Mouse (Mus musculus) embryonic facial prominence, embryonic 15.5 days (tissue): Measurements from ENCODE around the gene Colec11. TPM values are rescaled to one million over a fixed set of nuclear protein-coding genes. Genes with fewer than 3 reads are reported as not detected.

Experiments used
- ATAC-seq: fragments of 200-750 bp; cut with Nextera tagmentation; 2 replicates; pipeline ENCODE4 v1.8.0; 2017; ENCODE audit warnings: low read depth, moderate TSS enrichment; ENCODE audit not compliant: insufficient number of reproducible peaks, low FRiP score, low TSS enrichment
- H3K27ac ChIP-seq: fragments of 300-500 bp; sonication (generic); replicated peaks from 2 replicates; pipeline ENCODE4 v1.5.1; 2015; ENCODE audit warnings: mild to moderate bottlenecking, inconsistent platforms
- H3K27me3 ChIP-seq: fragments of 300-500 bp; sonication (generic); 2 replicates; pipeline ENCODE4 v1.6.1; 2015; ENCODE audit warnings: inconsistent platforms
- H3K36me3 ChIP-seq: fragments of 300-500 bp; sonication (generic); 2 replicates; pipeline ENCODE4 v1.6.1; 2015; ENCODE audit warnings: mild to moderate bottlenecking, inconsistent platforms
- H3K4me1 ChIP-seq: fragments of 300-500 bp; sonication (generic); 2 replicates; pipeline ENCODE4 v1.6.1; 2015; ENCODE audit warnings: inconsistent platforms
- H3K4me2 ChIP-seq: fragments of 300-500 bp; sonication (generic); replicated peaks from 2 replicates; pipeline ENCODE4 v1.6.1; 2015; ENCODE audit warnings: mild to moderate bottlenecking, inconsistent platforms
- H3K4me3 ChIP-seq: fragments of 300-500 bp; sonication (generic); replicated peaks from 2 replicates; pipeline ENCODE4 v1.5.1; 2015; ENCODE audit warnings: mild to moderate bottlenecking, inconsistent platforms
- H3K9ac ChIP-seq: fragments of 300-500 bp; sonication (generic); 2 replicates; pipeline ENCODE4 v1.6.1; 2015; ENCODE audit warnings: inconsistent platforms
- H3K9me3 ChIP-seq: fragments of 300-500 bp; sonication (generic); replicated peaks from 2 replicates; pipeline ENCODE4 v1.6.1; 2016; ENCODE audit warnings: inconsistent platforms
- WGBS: fragments of 180-500 bp; shearing (Covaris S2); methylation state at CpG from one replicate; pipeline ENCODE4 v1.1.7; 2015; 5-methylcytosine and 5-hydroxymethylcytosine counted together
- polyA plus RNA-seq: library from polyadenylated mRNA; unstranded; fragments of >200 nt; fragmentation: Nextera tagmentation; extraction: Ambion mirVana; gene quantifications from 2 replicates; pipeline ENCODE4 v1.2.1, GENCODE M21; 2015

Colec11 gene
- polyA plus RNA-seq: 0.15 and 0.37 TPM in 2 replicates

DNA sequence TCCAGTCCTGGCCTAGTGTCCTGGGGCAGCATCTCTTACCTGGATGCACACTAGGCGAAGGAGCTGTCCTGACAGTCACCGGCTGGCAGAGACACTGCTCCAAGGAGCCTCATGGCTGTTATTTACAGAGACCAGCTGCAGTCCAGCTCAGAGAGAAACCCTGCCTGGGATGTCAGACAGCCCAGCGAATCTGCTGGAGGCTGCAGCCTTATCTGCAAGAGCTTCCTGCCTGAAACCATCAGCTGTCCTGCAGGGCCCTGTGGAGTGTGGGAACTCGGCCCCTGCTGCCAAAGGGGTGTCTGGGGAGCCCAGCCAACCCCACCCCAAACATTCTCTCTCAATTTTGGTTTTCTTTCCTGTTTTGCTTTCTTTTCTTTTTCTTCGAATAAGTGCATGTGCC is at the start of gene Colec11:
Colec11 (minus strand) TSS at position 183 of the 400 bp plus-strand sequence.
- 52% methylated on average over 5 of the region's 5 CpGs for WGBS

DNA sequence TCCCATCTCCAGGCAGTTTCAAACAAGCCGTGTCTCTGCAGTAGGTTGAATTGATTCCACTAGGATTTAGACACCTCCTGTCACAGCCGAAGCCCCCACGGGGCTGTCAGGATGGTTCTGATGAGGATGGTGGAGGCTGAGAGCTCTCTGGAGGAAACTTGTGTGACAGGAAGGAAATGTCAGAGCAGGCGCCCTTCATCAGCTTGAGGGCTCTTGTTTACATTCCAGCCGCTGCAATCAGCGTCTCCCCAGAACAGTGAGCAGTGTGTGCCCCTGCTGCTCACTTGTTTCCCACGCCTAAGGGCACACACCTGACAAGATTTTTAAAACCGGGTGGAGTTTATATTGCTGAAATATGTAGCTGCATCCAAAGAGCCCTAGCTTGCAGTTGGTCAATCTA is 44.1 kb upstream of the Colec11 start:
- no peak overlapping the region for H3K4me2 ChIP-seq
- 15% methylated on average over 8 of the region's 8 CpGs for WGBS
- H3K9ac ChIP-seq: no peak overlapping the region
- no peak for ATAC-seq
- H3K9me3 ChIP-seq: no peaks in the 10 kb centered on the region
- no peak overlapping the region for H3K27ac ChIP-seq
- H3K4me3 ChIP-seq: no peak overlapping the region
- no peaks in the 10 kb centered on the region for H3K27me3 ChIP-seq
- H3K36me3 ChIP-seq: no peaks in the 10 kb centered on the region
- H3K4me1 ChIP-seq: peaks cover 15% of the 10 kb centered on the region; the same call in 1 of the 2 replicates

More for the DNA sequence above, at the start of gene Colec11:
- H3K4me1 ChIP-seq: 0 out of 2 replicates have a peak, but pooled peaks cover 9% of the 10 kb centered on the region
- no peaks in the 10 kb centered on the region for H3K9me3 ChIP-seq
- H3K4me3 ChIP-seq: no peak within 1 kb of the TSS
- no peak within 1 kb of the TSS for H3K9ac ChIP-seq
- no peak for ATAC-seq
- H3K4me2 ChIP-seq: no peak within 1 kb of the TSS
- no peaks in the 10 kb centered on the region for H3K27me3 ChIP-seq
- no peak within 1 kb of the TSS for H3K27ac ChIP-seq
- peaks cover 4% of the 10 kb centered on the region for H3K36me3 ChIP-seq

DNA sequence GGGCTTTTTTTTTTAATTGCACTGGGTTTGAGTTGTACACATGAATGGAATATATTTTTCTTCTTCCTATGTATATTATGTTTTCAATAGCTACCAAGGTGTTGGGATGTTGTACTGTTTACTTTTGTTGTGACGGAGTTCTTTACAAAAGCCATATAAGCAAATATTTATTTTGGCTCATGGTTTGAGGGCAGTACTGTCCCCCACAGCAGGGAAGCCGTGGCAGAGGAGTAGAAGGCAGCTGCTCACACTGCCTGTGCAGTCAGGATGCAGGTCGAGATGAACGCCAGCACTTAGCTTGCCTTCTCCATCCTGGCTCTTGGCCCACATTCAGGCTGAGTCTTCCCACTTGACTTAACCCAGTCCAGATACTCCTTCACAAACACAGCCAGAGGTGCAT is 43.6 kb upstream of the Colec11 start:
- Histone ChIP-seq H3K9me3 (no peaks in the 10 kb centered on the region), H3K36me3 (no peaks in the 10 kb centered on the region), H3K4me3 (no peak overlapping the region), H3K9ac (no peak overlapping the region), H3K27ac (no peak overlapping the region), H3K27me3 (no peaks in the 10 kb centered on the region), H3K4me2 (no peak overlapping the region), H3K4me1 (peaks cover 15% of the 10 kb centered on the region; the same call in 1 of the 2 replicates)
- no peak for ATAC-seq
- WGBS: 52% methylated on average over 4 of the region's 4 CpGs

DNA sequence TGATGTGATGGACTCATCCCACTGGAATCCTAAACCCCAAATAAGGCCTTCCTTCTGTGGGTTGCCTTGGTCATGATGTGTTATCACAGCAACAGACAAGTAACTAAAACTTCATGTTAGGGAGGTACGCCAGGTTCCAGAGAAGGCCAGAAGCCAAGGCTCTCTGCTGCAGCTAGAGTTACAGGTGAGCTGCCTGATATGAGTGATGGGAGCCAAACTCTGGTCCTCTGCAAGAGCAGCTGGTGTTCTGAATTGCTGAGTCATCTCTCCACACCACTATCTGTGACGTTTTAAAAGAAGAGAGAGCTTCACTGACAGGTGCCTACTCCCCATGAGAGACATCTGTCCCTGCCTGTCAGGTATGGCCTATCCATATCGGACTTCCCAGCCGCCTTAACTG is 39.5 kb upstream of the Colec11 start:
- 83% methylated on average over 4 of the region's 4 CpGs for WGBS

DNA sequence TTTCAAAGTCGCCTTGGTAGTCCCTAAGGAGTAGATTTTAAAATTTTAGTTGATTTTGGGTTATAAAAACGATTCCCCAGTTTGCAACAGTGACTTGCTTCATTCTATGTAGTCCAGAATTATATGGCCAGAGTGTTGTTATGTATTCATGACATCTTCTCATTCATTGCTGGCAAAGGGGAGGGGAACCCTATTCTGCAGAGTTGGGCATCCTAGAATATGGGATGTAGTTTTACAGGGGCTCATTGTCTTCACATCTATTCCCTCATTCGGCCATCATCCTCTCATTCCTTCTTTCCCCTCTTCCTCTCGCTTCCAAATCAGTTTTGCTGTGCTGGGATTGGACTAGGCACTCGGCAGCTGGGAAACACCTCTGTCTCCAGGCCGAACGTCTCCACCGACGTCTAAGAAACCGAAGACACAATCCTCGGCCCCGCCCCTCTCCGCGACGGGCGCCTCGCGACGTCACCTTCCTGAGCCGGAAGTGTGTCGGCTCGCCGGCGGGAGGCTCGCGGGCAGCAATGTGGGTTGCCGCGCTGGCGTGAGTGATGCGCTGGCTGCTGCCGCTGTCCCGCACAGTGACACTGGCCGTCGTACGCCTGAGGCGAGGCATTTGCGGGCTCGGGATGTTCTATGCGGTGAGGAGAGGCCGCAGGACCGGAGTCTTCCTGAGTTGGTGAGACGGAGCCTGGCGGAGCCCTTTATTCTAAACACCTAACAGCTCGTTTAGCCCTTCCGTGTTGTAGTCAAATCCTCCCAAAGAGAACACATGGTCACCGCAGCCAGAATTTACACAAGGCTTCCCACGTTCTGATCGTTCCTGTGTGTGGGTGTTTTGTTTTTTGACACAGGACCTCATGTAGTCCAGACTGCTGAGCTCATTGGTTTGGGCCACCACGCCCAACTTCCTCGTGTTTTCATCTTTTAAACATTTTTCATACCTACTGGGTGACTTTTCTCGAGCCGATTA is 26.2 kb upstream of the Colec11 start, which contains the start of gene Rnaseh1:
Rnaseh1 (plus strand) TSS at position 462 of the 970 bp plus-strand sequence.
- Histone ChIP-seq H3K4me2 (peak within 1 kb of the TSS; percentile 77), H3K36me3 (peaks cover 14% of the 10 kb centered on the region; the same call in 1 of the 2 replicates), H3K27me3 (no peaks in the 10 kb centered on the region), H3K9ac (peak within 1 kb of the TSS; percentile 84), H3K4me3 (peak within 1 kb of the TSS; percentile 94), H3K9me3 (no peaks in the 10 kb centered on the region), H3K4me1 (peaks cover 9% of the 10 kb centered on the region), H3K27ac (peak within 1 kb of the TSS; percentile 68)
- 2% methylated on average over 52 of the region's 52 CpGs for WGBS
- ATAC-seq: peak; percentile 87

More for the DNA sequence above, 39.5 kb upstream of the Colec11 start:
- H3K4me2 ChIP-seq: no peak overlapping the region
- H3K9ac ChIP-seq: no peak overlapping the region
- no peaks in the 10 kb centered on the region for H3K9me3 ChIP-seq
- no peaks in the 10 kb centered on the region for H3K27me3 ChIP-seq
- no peak overlapping the region for H3K27ac ChIP-seq
- H3K4me3 ChIP-seq: no peak overlapping the region
- H3K4me1 ChIP-seq: peaks cover 9% of the 10 kb centered on the region; the same call in 1 of the 2 replicates
- peaks cover 27% of the 10 kb centered on the region for H3K36me3 ChIP-seq
- ATAC-seq: no peak

DNA sequence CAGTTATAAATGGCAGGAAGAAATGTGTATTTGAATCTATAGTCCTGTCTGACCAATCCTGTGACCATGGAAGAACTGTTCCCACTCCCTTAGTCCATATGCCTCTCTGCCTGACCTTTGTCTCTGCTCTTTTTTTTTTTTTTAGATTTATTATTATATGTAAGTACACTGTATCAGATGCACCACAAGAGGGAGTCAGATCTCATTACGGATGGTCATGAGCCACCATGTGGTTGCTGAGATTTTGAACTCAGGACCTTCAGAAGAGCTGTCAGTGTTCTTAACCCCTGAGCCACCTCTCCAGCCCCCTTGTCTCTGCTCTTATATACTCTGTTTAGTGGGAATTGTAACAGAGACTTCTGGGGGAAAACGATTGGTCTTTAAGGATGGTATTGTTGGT is 15.6 kb upstream of the Colec11 start:
- Histone ChIP-seq H3K27ac (no peak overlapping the region), H3K27me3 (0 out of 2 replicates have a peak, but pooled peaks cover 4% of the 10 kb centered on the region), H3K9me3 (no peaks in the 10 kb centered on the region), H3K4me1 (peaks cover 11% of the 10 kb centered on the region), H3K4me2 (no peak overlapping the region), H3K36me3 (peaks cover 7% of the 10 kb centered on the region; the same call in 1 of the 2 replicates), H3K9ac (no peak overlapping the region), H3K4me3 (no peak overlapping the region)
- WGBS: 71% methylated on average over 2 of the region's 2 CpGs
- no peak for ATAC-seq

DNA sequence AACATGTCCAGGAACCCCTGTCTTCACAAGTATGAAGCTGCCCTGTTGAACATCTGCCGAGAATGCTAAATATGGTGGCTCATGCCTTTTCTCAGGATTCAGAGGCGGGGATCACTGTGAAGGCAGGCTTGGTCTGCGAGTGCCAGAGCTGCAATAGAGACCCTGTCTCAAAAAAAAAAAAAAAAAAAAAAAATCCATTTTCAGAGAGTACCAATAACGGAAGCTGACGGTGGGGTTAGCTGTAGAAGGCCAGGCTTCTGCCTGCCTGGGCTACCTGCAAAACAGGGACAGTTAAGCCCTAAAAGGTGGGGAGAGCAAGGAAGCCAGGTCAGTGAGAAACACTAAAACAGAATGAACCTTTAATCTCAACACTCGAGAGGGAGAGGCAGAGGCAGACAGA is 13.4 kb upstream of the Colec11 start:
- 90% methylated on average over 6 of the region's 6 CpGs for WGBS
- no peak overlapping the region for H3K27ac ChIP-seq
- ATAC-seq: no peak
- H3K4me3 ChIP-seq: peak overlapping the region; percentile 85
- no peaks in the 10 kb centered on the region for H3K9me3 ChIP-seq
- no peak overlapping the region for H3K9ac ChIP-seq
- H3K36me3 ChIP-seq: peaks cover 29% of the 10 kb centered on the region
- peak overlapping the region; percentile 62 for H3K4me2 ChIP-seq
- no peaks in the 10 kb centered on the region for H3K27me3 ChIP-seq
- peaks cover 19% of the 10 kb centered on the region for H3K4me1 ChIP-seq

DNA sequence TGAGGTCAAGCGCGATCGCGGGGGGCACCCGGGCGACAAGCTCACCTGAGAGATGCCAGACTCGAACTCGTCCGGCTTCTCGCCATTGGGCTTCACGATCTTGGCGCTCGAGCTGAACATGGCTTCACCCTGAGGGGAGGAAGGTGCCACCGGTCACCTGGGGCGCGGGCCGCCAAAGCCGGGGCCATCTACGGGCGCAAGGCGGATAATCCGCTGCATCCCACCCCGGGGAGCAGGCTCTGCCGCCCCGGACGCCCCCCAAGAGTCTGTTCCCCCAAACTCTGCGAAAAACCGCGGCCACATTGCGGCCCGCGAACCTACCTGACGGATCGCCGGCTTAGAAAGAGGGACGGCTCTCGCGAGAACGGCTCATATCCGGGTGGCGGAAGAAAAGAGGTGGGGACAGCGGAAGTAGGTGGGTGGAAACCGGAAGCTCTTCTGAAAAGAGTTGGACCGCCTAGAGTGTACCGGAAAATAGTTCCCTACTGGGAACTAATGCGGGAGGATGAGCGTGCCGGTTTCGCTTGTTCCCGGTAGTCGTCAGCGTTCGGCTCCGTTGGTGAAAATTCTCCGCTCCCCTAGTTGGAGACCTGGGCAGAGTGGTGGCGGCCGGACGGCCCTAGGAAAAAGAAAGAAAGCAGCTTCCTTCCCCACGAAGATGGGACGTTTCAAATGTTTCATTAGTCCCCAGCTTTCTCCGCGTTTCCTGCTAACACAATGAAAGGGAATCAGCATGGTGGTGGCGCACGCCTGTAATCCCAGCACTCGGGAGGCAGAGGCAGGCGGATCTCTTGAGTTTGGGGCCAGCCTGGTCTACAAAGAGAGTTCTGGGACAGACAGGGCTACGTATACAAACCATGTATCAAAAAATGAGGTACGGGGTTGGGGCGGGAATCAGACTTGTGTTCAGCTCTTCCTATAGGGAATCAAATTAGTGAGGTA is 12.6 kb upstream of the Colec11 start, which contains the start of gene Rps7:
Rps7 (minus strand) TSS at position 419 of the 942 bp plus-strand sequence.
- Histone ChIP-seq H3K4me2 (peak within 1 kb of the TSS; percentile 62), H3K27me3 (no peaks in the 10 kb centered on the region), H3K9me3 (no peaks in the 10 kb centered on the region), H3K27ac (peak within 1 kb of the TSS; percentile 91), H3K4me3 (peak within 1 kb of the TSS; percentile 85), H3K9ac (peak within 1 kb of the TSS; percentile 99), H3K36me3 (peaks cover 36% of the 10 kb centered on the region), H3K4me1 (peaks cover 19% of the 10 kb centered on the region)
- ATAC-seq: peak; percentile 95
- WGBS: 5% methylated on average over 69 of the region's 69 CpGs

DNA sequence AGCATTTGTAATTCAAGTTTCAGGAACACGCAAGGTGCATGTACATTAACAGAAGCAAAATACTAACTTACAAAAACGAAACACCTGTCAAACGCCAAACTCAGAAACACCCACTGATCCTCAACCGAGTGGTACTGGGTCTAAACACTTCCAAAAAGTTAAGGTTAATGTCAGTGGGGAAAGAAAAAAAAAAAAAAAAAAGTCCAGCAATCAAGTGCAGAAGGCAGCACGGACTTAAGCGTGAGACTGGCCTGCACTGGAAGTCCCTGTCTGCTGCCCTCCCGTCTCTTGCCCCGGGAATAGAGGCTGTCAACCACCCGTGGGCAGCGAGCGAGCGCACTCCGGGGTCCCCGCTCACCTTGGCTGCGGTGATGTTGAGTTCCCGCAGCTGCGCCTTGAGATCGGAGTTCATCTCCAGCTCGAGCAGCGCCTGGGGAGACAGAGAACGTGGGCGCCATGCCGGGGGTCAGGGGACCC is 11.9 kb upstream of the Colec11 start:
- peak overlapping the region; percentile 85 for H3K4me3 ChIP-seq
- 0 out of 2 replicates have a peak, but pooled peaks have one; percentile 9 for ATAC-seq
- WGBS: 1% methylated on average over 23 of the region's 23 CpGs

DNA sequence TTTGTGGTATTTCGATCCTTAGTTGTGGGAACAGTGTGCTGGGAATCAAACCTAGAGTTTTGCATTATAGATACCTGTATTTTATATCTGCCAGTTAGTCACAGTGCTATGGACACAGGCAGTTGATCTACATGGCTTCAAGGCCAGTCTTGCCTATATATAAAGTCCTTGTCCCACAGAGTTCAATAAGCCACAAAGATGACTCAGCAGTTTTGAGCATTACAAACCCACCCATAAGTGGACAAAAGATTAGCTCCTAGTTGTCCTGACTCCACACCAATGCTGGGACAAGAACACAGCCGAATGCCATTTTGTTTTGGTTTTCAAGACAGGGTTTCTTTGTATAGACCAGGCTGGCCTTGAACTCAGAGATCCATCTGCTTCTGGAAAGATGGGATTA is 5.3 kb upstream of the Colec11 start:
- peaks cover 55% of the 10 kb centered on the region for H3K36me3 ChIP-seq
- no peaks in the 10 kb centered on the region for H3K27me3 ChIP-seq
- no peak overlapping the region for H3K4me2 ChIP-seq
- H3K4me3 ChIP-seq: no peak overlapping the region
- H3K9me3 ChIP-seq: no peaks in the 10 kb centered on the region
- H3K27ac ChIP-seq: no peak overlapping the region
- ATAC-seq: no peak
- H3K4me1 ChIP-seq: 0 out of 2 replicates have a peak, but pooled peaks cover 5% of the 10 kb centered on the region
- no peak overlapping the region for H3K9ac ChIP-seq
- WGBS: 86% methylated on average over 2 of the region's 2 CpGs

More for the DNA sequence above, 11.9 kb upstream of the Colec11 start:
- no peaks in the 10 kb centered on the region for H3K9me3 ChIP-seq
- peaks cover 19% of the 10 kb centered on the region for H3K4me1 ChIP-seq
- peak overlapping the region; percentile 91 for H3K27ac ChIP-seq
- H3K27me3 ChIP-seq: no peaks in the 10 kb centered on the region
- peaks cover 43% of the 10 kb centered on the region for H3K36me3 ChIP-seq
- H3K9ac ChIP-seq: peak overlapping the region; percentile 99
- peak overlapping the region; percentile 62 for H3K4me2 ChIP-seq
